Mouse (Mus musculus) embryonic facial prominence, embryonic 10.5 days (tissue): Measurements from ENCODE around the gene Cstb. TPM values are rescaled to one million over a fixed set of nuclear protein-coding genes. Genes with fewer than 3 reads are reported as not detected.
A peak's percentile ranks its signal among the peaks of the same experiment; 100 is the strongest.

Experiments
- DNase-seq: peaks from one replicate; pipeline ENCODE4 v3.0.0-alpha.2; 2017; ENCODE audit warnings: low spot score
- H3K27ac ChIP-seq: fragments of 300-500 bp; sonication (generic); replicated peaks from 2 replicates; pipeline ENCODE4 v1.5.1; 2016; ENCODE audit warnings: mild to moderate bottlenecking
- H3K27me3 ChIP-seq: fragments of 300-500 bp; sonication (generic); replicated peaks from 2 replicates; pipeline ENCODE4 v1.6.1; 2016; ENCODE audit warnings: low read depth, mild to moderate bottlenecking; ENCODE audit not compliant: poor library complexity, severe bottlenecking
- H3K36me3 ChIP-seq: fragments of 300-500 bp; sonication (generic); replicated peaks from 2 replicates; pipeline ENCODE4 v1.6.1; 2016; ENCODE audit warnings: mild to moderate bottlenecking, moderate library complexity
- H3K4me1 ChIP-seq: fragments of 300-500 bp; sonication (generic); 2 replicates; pipeline ENCODE4 v1.6.1; 2016
- H3K4me3 ChIP-seq: fragments of 300-500 bp; sonication (generic); 2 replicates; pipeline ENCODE4 v1.5.1; 2016; ENCODE audit warnings: mild to moderate bottlenecking, moderate library complexity
- H3K9me3 ChIP-seq: fragments of 300-500 bp; sonication (generic); 2 replicates; pipeline ENCODE4 v1.6.1; 2016; ENCODE audit warnings: mild to moderate bottlenecking
- WGBS: fragments of 180-500 bp; shearing (Covaris S2); methylation state at CpG from one replicate; pipeline ENCODE4 v1.1.7; 2016; 5-methylcytosine and 5-hydroxymethylcytosine counted together
- microRNA-seq: library from miRNA; unstranded; fragments of <30 nt; microRNA quantifications from one replicate; pipeline ENCODE4, GENCODE M21; 2017
- polyA plus RNA-seq: library from polyadenylated mRNA; unstranded; fragments of >200 nt; fragmentation: Nextera tagmentation; extraction: Ambion mirVana; gene quantifications from 2 replicates; pipeline ENCODE4 v1.2.1, GENCODE M21; 2016

Gene Cstb
- polyA plus RNA-seq, 1 experiment from 2014 or later: 149 TPM

- no peak for DNase-seq
- WGBS: 78% methylated on average over 3 of the region's 3 CpGs
- Histone ChIP-seq H3K36me3 (no peaks in the 10 kb centered on the region), H3K27me3 (peaks cover 15% of the 10 kb centered on the region; the same call in 1 of the 2 replicates), H3K27ac (peak overlapping the region; percentile 81), H3K4me3 (peak overlapping the region; percentile 79), H3K9me3 (no peaks in the 10 kb centered on the region), H3K4me1 (peaks cover 48% of the 10 kb centered on the region)
Measured at GRCm38 (mm10) chr10:78465472-78465871, 40.0 kb downstream of the Cstb start.

- WGBS: 84% methylated on average over 9 of the region's 9 CpGs
- DNase-seq: no peak
- Histone ChIP-seq H3K4me1 (peaks cover 52% of the 10 kb centered on the region), H3K9me3 (no peaks in the 10 kb centered on the region), H3K27ac (no peak overlapping the region), H3K36me3 (no peaks in the 10 kb centered on the region), H3K27me3 (peaks cover 15% of the 10 kb centered on the region; the same call in 1 of the 2 replicates), H3K4me3 (no peak overlapping the region)
Measured at GRCm38 (mm10) chr10:78466647-78467046, 41.2 kb downstream of the Cstb start.

- H3K36me3 ChIP-seq: no peaks in the 10 kb centered on the region
- no peaks in the 10 kb centered on the region for H3K9me3 ChIP-seq
- WGBS: 29% methylated on average over 2 of the region's 2 CpGs
- DNase-seq: peak; percentile 47
- H3K27me3 ChIP-seq: peaks cover 13% of the 10 kb centered on the region; the same call in 1 of the 2 replicates
- peak overlapping the region; percentile 75 for H3K27ac ChIP-seq
- no peak overlapping the region for H3K4me3 ChIP-seq
- peaks cover 52% of the 10 kb centered on the region for H3K4me1 ChIP-seq
Measured at GRCm38 (mm10) chr10:78467761-78468310, 42.4 kb downstream of the Cstb start.

- Histone ChIP-seq H3K4me1 (peaks cover 28% of the 10 kb centered on the region), H3K27ac (peak overlapping the region; percentile 51), H3K27me3 (0 out of 2 replicates have a peak, but pooled peaks cover 4% of the 10 kb centered on the region), H3K4me3 (no peak overlapping the region), H3K36me3 (no peaks in the 10 kb centered on the region), H3K9me3 (no peaks in the 10 kb centered on the region)
- DNase-seq: peak; percentile 32
- 31% methylated on average over 15 of the region's 15 CpGs for WGBS
Measured at GRCm38 (mm10) chr10:78470582-78471313, 45.3 kb downstream of the Cstb start.

GRCm38 (mm10) chr10:78472046-78472445, 46.6 kb downstream of the Cstb start:
- H3K36me3 ChIP-seq: no peaks in the 10 kb centered on the region
- peaks cover 26% of the 10 kb centered on the region for H3K4me1 ChIP-seq
- H3K4me3 ChIP-seq: no peak overlapping the region
- H3K27me3 ChIP-seq: 0 out of 2 replicates have a peak, but pooled peaks cover 4% of the 10 kb centered on the region
- H3K27ac ChIP-seq: no peak overlapping the region
- H3K9me3 ChIP-seq: no peaks in the 10 kb centered on the region
- WGBS: 78% methylated on average over 3 of the region's 3 CpGs
- DNase-seq: no peak

GRCm38 (mm10) chr10:78473434-78473833, 48.0 kb downstream of the Cstb start:
- Histone ChIP-seq H3K9me3 (no peaks in the 10 kb centered on the region), H3K4me1 (peaks cover 12% of the 10 kb centered on the region), H3K27ac (no peak overlapping the region), H3K36me3 (no peaks in the 10 kb centered on the region), H3K27me3 (0 out of 2 replicates have a peak, but pooled peaks cover 4% of the 10 kb centered on the region), H3K4me3 (no peak overlapping the region)
- WGBS: 67% methylated on average over 5 of the region's 5 CpGs
- no peak for DNase-seq

- no peak for DNase-seq
- no peak overlapping the region for H3K27ac ChIP-seq
- 0 out of 2 replicates have a peak, but pooled peaks cover 4% of the 10 kb centered on the region for H3K27me3 ChIP-seq
- peaks cover 11% of the 10 kb centered on the region for H3K4me1 ChIP-seq
- H3K9me3 ChIP-seq: no peaks in the 10 kb centered on the region
- no peaks in the 10 kb centered on the region for H3K36me3 ChIP-seq
- 69% methylated on average over 8 of the region's 8 CpGs for WGBS
- H3K4me3 ChIP-seq: no peak overlapping the region
Measured at GRCm38 (mm10) chr10:78474759-78475158, 49.3 kb downstream of the Cstb start.

GRCm38 (mm10) chr10:78476821-78477220, 51.4 kb downstream of the Cstb start:
- Histone ChIP-seq H3K27me3 (peaks cover 22% of the 10 kb centered on the region), H3K9me3 (no peaks in the 10 kb centered on the region), H3K4me1 (peaks cover 7% of the 10 kb centered on the region), H3K4me3 (no peak overlapping the region), H3K36me3 (no peaks in the 10 kb centered on the region), H3K27ac (no peak overlapping the region)
- DNase-seq: no peak
- WGBS: 73% methylated on average over 4 of the region's 4 CpGs

Small RNA genes within 50 kb of the gene (microRNA-seq; reads per million reads assigned to microRNA genes)
- not detected for gene Mir6410
- gene Mir6907: 0.91 reads per million
- 0.91 reads per million for gene Mir6908

Other genes starting within 250 kb of the Cstb start
- 32.1 and 35.3 TPM in 2 replicates for gene Pwp2, start 240.5 kb upstream of the Cstb start, polyA plus RNA-seq
- 8.1 and 10.2 TPM in 2 replicates for gene Trappc10, start 181.0 kb upstream of the Cstb start, polyA plus RNA-seq
- gene Agpat3, start 73.2 kb upstream of the Cstb start, polyA plus RNA-seq: 32.8 and 39.8 TPM in 2 replicates
- gene Rrp1, start 12.6 kb upstream of the Cstb start, polyA plus RNA-seq: 358 and 365 TPM in 2 replicates
- 11.9 and 13.2 TPM in 2 replicates for gene Pdxk, start 39.3 kb downstream of the Cstb start, polyA plus RNA-seq
- not detected in 2 replicates for gene Olfr1358, start 91.8 kb downstream of the Cstb start, polyA plus RNA-seq
- 36.0 and 40.7 TPM in 2 replicates for gene Ilvbl, start 148.7 kb downstream of the Cstb start, polyA plus RNA-seq
- 19.1 and 19.3 TPM in 2 replicates for gene Syde1, start 166.3 kb downstream of the Cstb start, polyA plus RNA-seq
- gene Olfr1357, start 192.4 kb downstream of the Cstb start, polyA plus RNA-seq: not detected in 2 replicates